Mouse (Mus musculus) ES-E14 (cell line): ENCODE measurements around the gene Cntd1. TPM values are rescaled to one million over a fixed set of nuclear protein-coding genes. Genes with fewer than 3 reads are reported as not detected.
A peak's percentile ranks its signal among the peaks of the same experiment; 100 is the strongest.

Experiments used
- DNase-seq: peaks from one replicate; pipeline ENCODE4 v3.0.0-alpha.2; 2013; ENCODE audit warnings: low read depth, low spot score
- H3K27ac ChIP-seq: 2 replicates; pipeline ENCODE4 v1.5.1; 2012; ENCODE audit warnings: low read depth, mild to moderate bottlenecking, low read length, moderate library complexity, mixed read lengths; ENCODE audit not compliant: poor library complexity, insufficient read depth, severe bottlenecking
- H3K36me3 ChIP-seq: 2 replicates; pipeline ENCODE4 v1.6.1; 2012; ENCODE audit warnings: mild to moderate bottlenecking, low read length, moderate library complexity, mixed read lengths; ENCODE audit not compliant: control insufficient read depth, poor library complexity, insufficient read depth, severe bottlenecking
- H3K4me1 ChIP-seq, 2 experiments: fragments of 150-350 bp in 1 of 2; sonication (generic) in 1 of 2; 2 replicates each; pipeline ENCODE4 v1.6.1; 2012; ENCODE audit warnings: low read length in 2 of 2, mild to moderate bottlenecking in 1 of 2, mixed read lengths in 1 of 2; ENCODE audit not compliant: control insufficient read depth in 2 of 2, insufficient read depth in 2 of 2, poor library complexity in 1 of 2
- H3K4me3 ChIP-seq, 2 experiments: fragments of 150-350 bp in 1 of 2; sonication (generic) in 1 of 2; 2 replicates each; pipeline ENCODE4 v1.5.1; 2012; ENCODE audit warnings: low read length in 2 of 2, low read depth in 1 of 2, mild to moderate bottlenecking in 1 of 2, mixed read lengths in 1 of 2; ENCODE audit not compliant: insufficient read depth in 1 of 2, poor library complexity in 1 of 2, severe bottlenecking in 1 of 2
- H3K9ac ChIP-seq: 2 replicates; pipeline ENCODE4 v1.6.1; 2012; ENCODE audit warnings: low read depth, mild to moderate bottlenecking, low read length, mixed read lengths; ENCODE audit not compliant: poor library complexity, insufficient read depth, severe bottlenecking
- H3K9me3 ChIP-seq: fragments of 150-350 bp; sonication (generic); 2 replicates; pipeline ENCODE4 v1.6.1; 2012; ENCODE audit warnings: low read depth, mild to moderate bottlenecking, low read length; ENCODE audit not compliant: control insufficient read depth, insufficient read depth
- CHD2 ChIP-seq: IDR thresholded peaks from 2 replicates; pipeline ENCODE4 v1.6.1; 2014; ENCODE audit warnings: mild to moderate bottlenecking, low read depth, low read length, inconsistent platforms
- HCFC1 ChIP-seq: IDR thresholded peaks from 2 replicates; pipeline ENCODE4 v1.6.1; 2012; ENCODE audit warnings: low read length, inconsistent platforms, borderline replicate concordance; ENCODE audit not compliant: insufficient read depth
- MAFK ChIP-seq: IDR thresholded peaks from 2 replicates; pipeline ENCODE4 v1.6.1; 2014; ENCODE audit warnings: mild to moderate bottlenecking, low read depth, low read length, inconsistent platforms; ENCODE audit not compliant: insufficient read depth
- ZC3H11A ChIP-seq: IDR thresholded peaks from 2 replicates; pipeline ENCODE4 v1.6.1; 2012; ENCODE audit warnings: low read depth, mild to moderate bottlenecking, inconsistent platforms, low read length, borderline replicate concordance
- ZNF384 ChIP-seq: IDR thresholded peaks from 2 replicates; pipeline ENCODE4 v1.6.1; 2012; ENCODE audit warnings: low read depth, low read length, inconsistent platforms
- in situ Hi-C, 2 experiments: fragments of 600-800 bp; cut with MboI; formaldehyde crosslinking; loops; one replicate each; pipeline ENCODE4 v1.15.1; 2025; ENCODE audit warnings: low sequenced_read_pairs in 2 of 2, inconsistent platforms in 1 of 2; ENCODE audit not compliant: unreplicated experiment in 2 of 2
- total RNA-seq: library from RNA; depleted of rRNA; stranded (reverse); fragments of 300-350 nt; gene quantifications from 2 replicates; pipeline ENCODE4 v1.2.3, GENCODE M21; 2012

Cntd1 gene
- total RNA-seq, 1 experiment: 2.1 TPM

- H3K27ac ChIP-seq: no peak overlapping the region
- no peak overlapping the region for H3K4me3 ChIP-seq
- DNase-seq: no peak
- peaks cover 15 to 21% of the 10 kb centered on the region in 2 experiments for H3K4me1 ChIP-seq
- H3K9me3 ChIP-seq: no peaks in the 10 kb centered on the region
- no peak overlapping the region for H3K9ac ChIP-seq
- no peaks in the 10 kb centered on the region for H3K36me3 ChIP-seq
- no peak for TF ChIP-seq ZC3H11A
- in situ Hi-C loops: no loop called here
Observed at GRCm38 (mm10) chr11:101235429-101235828, 43.4 kb upstream of the Cntd1 start.

DNA sequence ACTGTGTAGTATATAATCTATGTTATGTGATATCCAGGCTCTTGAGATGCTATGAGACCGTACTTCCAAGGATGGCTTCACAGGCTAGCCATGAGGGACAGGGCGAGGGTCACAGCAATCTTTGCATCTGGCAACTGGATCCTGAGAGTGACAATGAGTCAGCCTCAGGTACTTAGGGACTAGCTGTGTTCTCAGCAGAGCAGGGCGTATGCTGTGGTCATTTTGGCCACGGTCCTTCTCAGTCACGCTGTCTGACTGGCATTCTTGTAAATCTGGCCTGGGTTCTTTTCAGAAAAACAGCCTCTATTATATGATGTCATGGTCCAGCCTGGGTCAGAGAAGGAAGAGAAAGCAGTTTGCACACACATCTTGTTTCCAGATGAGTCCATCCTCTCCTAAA lies 42.0 kb upstream of the Cntd1 start:
- Histone ChIP-seq H3K36me3 (no peaks in the 10 kb centered on the region), H3K4me3 (no peak overlapping the region), H3K9ac (no peak overlapping the region), H3K9me3 (no peaks in the 10 kb centered on the region), H3K27ac (no peak overlapping the region), H3K4me1 (peaks cover 6 to 9% of the 10 kb centered on the region in 2 experiments)
- no peak for DNase-seq
- in situ Hi-C loops: no loop called here
- TF ChIP-seq HCFC1: no peak
- TF ChIP-seq ZC3H11A: no peak
- no peak for TF ChIP-seq CHD2

DNA sequence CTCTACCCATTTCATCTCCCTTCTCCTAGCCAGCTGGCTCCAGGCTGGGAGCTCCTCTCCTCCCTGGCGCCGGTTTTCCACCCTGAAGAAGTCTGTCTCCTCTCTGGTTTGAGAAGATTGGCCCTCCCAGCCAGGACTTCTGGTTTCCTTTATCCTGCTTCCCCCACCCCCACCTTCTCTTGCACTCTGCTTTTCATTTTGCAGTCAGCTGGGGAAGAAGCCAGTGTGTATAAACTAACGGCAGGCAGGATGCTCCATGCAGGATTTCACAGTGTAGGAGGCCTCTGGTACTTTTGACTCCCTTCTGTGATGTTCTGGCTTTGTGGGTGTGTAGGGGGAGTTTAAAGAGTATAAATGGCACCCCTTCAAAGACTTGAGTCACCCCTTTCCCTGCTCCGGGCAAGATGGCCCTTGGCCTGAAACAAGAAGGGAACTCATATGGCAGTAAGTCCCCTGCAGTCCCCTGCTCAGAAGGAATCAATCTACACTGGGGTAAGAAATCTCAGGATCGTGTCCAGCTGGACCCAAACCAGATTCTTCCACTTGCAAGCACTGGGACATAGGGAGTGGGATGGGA lies 40.7 kb upstream of the Cntd1 start:
- Histone ChIP-seq H3K4me3 (no peak overlapping the region), H3K9ac (no peak overlapping the region), H3K4me1 (peaks cover under 1 to 3% of the 10 kb centered on the region in 2 experiments; a peak in 2 of 4 replicates), H3K9me3 (no peaks in the 10 kb centered on the region), H3K27ac (no peak overlapping the region), H3K36me3 (no peaks in the 10 kb centered on the region)
- TF ChIP-seq ZNF384: no peak
- TF ChIP-seq HCFC1: no peak
- TF ChIP-seq ZC3H11A: no peak
- in situ Hi-C loops: no loop called here
- DNase-seq: no peak

- no peak for TF ChIP-seq HCFC1
- TF ChIP-seq MAFK: no peak
- TF ChIP-seq CHD2: no peak
- TF ChIP-seq ZC3H11A: no peak
- TF ChIP-seq ZNF384: no peak
- H3K27ac ChIP-seq: no peak overlapping the region
- H3K36me3 ChIP-seq: no peaks in the 10 kb centered on the region
- H3K9ac ChIP-seq: no peak overlapping the region
- H3K9me3 ChIP-seq: no peaks in the 10 kb centered on the region
- in situ Hi-C loops: no loop called here
- no peak overlapping the region for H3K4me3 ChIP-seq
- H3K4me1 ChIP-seq: peaks cover 0 to 15% of the 10 kb centered on the region in 2 experiments; a peak in 1 of 4 replicates
- DNase-seq: no peak
Observed at GRCm38 (mm10) chr11:101245071-101245470, 33.7 kb upstream of the Cntd1 start.

DNA sequence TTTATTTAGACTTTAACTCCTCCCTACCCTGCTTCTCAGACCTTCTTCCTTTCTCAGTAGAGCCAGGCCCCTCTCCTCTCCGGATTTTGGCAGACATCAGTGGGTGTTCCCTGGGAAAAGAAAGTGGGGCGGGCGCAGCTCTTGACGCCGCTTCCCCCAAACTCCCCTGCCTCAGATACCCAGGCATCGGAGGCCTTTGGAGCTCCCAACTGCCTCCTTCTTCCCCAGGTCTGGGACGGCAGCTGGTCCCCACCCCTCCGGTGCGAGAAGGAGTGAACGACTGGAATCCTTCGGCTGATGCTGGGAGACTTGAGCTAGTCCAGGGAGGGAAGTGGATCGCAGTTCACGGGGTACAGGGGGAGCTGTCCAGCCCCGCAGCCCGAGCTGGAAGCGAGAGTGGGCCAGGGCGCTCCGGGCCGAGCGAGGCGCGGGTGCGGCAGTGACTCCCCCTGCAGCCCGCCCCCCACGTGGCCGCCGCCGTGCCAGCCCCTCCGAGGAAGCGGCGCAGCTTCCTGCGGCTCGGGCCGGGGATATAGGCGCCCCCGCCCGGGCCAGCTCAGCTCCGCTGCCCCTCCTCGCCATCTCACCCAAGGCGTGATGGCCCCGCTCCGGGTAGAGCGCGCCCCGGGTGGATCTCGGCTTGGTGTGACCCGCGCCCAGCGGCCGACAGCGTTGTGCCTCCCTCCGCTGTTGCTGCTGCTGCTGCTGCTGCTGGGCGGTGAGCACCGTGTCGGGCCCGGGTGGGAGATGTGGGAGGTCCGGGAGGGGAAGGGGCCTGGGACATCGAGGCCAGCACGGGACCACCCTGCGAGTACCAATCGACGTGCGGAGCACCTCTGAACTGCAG lies 32.7 kb upstream of the Cntd1 start, which contains the start of gene Ramp2:
TSS of gene Ramp2 (plus strand) at position 174 of the 847 bp plus-strand sequence.
- H3K27ac ChIP-seq: no peak within 1 kb of the TSS
- peak within 1 kb of the TSS; percentile 29 for H3K9ac ChIP-seq
- no peaks in the 10 kb centered on the region for H3K9me3 ChIP-seq
- in situ Hi-C loops: no loop called here
- TF ChIP-seq MAFK (no peak), ZNF384 (no peak), HCFC1 (no peak), CHD2 (no peak), ZC3H11A (no peak)
- peak within 1 kb of the TSS; percentile 55 to 57 for H3K4me3 ChIP-seq
- no peaks in the 10 kb centered on the region for H3K36me3 ChIP-seq
- H3K4me1 ChIP-seq: peaks cover 0 to 15% of the 10 kb centered on the region in 2 experiments; a peak in 1 of 4 replicates
- DNase-seq: no peak
